Mouse (Mus musculus) right cerebral cortex, postnatal 10 days (tissue): ENCODE results near the gene Mgst3.

Source experiments
- DNase-seq, 2 experiments: peaks; one replicate each; pipeline ENCODE4 v3.0.0; 2021; ENCODE audit warnings: low spot score in 2 of 2

Gene Mgst3

DNA sequence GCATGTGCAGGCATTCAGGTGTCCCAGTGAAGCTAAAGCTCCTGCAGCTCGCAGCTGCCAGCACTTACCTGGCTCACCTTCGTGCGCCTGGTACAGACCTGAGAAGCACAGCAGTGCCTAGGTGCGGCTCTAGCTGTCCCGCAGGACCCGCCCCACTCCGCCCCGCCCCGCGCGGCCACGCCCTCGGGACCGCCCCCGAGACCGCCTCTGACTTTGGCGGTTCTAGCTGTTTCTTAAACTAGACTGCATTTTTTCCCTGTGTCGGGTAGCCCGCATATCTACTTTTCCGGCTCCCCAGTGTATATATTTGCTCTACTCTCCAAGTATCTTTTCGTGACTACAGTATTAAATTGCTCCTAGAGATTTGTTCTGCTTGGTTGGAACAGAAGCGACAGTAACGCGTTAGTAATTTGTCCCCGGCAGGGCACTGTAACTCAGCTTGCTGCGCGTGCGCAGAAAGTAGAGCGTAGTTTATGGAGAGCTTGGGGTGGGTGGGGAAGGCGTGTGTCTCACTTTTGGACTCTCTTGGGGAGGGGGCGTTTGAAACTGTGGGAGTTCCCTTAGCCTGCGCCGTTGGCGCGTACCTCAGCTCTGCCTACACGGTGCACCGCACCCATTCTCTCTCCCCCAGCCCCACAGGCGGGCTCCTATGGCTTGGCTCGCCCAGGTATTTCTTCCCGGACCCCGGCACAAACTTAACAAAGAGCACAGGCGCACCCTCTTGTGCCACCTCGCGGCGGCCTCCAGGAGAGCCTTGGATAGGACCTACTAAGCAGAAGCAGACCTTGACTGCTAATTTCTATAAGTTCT is at the start of gene Mgst3:
Gene Mgst3 (minus strand): TSS at position 159 of the 810 bp plus-strand sequence.
- peak; percentile 96 to 97 for DNase-seq

DNA sequence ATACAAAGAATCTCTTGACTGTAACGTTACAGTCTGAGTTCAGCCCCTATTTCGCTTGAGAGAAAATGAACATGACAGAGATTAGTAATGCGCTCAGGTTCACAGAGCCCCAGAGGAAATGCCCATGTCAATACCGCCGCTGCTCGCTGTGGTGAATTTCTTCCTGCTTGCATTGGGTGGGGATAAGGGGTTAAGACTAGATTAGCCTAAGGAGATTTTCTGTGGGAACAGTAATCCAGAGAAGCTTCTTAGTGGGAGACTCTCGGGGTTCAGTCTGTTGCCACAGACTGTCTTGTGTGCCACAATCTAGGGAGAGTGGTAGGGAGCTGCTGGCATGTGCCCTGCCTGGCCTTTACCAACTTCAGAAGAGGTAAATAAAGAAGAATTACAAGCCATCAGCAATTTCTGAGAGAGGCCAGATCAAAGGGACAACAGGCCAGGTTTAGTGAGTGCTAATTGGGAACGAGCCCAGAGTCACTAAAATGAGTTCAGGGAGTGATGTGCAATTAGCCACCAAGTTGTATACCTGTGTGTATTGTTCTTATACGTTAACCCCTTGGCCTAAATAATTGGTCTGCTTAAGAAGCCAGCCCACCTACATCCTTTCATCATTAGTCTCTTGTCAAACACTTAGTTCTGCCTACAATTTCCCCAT is 44.7 kb upstream of the Mgst3 start:
- DNase-seq, result no peak

DNA sequence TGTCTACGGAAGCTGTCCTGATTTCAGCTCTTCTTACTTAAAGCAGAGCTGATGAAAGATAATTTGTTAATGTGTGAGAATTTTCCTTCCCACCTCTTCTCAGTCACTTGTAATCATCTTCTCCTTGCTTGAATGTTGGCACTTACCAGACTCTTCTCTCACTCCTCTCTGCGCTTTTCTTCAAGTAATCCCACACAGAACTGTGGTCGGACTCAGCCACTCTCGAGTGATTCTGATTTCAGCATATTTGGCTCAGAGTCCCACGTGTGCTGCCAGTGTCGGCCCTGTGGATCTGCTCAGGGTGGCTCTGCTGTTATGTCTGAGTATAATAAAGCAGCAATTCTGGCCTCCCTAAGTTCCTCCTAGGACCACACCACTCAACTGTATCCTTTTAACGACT is 43.5 kb upstream of the Mgst3 start:
- no peak for DNase-seq

DNA sequence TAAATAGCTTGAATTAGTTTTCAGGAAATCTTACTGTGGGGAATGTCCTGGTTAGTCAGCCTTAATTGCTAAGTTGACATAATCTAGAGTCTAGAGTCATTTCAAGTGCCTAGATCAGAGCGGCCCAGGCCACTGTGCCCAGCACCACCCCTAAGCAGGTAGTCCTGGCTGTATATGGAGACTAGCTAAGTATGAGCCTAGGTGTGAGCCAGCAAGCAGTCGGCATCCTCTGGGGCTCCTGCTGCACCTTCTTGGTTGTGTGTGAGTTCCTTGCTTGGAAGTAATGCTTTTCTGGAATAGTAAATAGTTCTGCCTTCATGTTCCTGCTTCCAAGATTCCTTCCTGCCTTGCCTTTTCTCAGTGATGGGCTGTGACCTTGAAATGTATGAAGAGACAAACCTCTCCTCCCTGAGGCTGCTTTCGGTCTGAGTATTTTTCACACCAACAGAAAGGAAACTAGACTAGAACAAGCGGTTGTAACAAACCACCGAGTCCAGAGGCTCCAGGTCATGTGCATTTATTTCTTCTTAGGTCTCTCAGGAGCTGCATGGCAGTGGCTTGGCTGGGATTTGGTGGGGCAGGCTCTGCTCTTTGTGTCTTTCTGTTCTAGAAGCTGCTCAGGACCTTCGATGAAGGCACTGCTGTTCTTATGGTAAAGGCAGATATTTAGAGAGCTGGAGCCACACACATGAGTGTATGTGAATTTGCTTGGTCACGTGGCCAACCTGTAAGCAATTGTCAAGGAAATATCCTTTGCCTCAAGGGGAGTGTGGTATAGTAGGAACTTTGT is 42.7 kb upstream of the Mgst3 start:
- no peak for DNase-seq

DNA sequence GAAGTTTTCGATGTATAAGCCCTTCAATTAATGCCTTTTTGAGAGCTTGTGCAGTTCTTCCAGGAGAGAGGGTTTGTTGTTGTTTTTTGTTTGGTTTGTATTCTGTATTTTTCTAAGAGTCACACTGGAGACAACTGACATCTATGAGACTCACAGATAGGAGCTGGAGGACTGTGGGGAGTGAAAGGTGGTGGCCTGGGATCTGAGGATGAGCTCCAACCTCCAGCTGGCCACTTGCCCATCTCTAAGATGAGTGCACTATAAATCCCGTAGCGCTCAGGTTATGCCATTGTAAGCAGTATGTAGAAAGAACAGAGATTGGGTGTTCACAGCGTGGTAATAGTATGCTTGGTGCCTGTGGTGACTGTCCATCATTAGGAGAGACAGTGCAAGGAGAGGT is 41.3 kb upstream of the Mgst3 start:
- no peak for DNase-seq

DNA sequence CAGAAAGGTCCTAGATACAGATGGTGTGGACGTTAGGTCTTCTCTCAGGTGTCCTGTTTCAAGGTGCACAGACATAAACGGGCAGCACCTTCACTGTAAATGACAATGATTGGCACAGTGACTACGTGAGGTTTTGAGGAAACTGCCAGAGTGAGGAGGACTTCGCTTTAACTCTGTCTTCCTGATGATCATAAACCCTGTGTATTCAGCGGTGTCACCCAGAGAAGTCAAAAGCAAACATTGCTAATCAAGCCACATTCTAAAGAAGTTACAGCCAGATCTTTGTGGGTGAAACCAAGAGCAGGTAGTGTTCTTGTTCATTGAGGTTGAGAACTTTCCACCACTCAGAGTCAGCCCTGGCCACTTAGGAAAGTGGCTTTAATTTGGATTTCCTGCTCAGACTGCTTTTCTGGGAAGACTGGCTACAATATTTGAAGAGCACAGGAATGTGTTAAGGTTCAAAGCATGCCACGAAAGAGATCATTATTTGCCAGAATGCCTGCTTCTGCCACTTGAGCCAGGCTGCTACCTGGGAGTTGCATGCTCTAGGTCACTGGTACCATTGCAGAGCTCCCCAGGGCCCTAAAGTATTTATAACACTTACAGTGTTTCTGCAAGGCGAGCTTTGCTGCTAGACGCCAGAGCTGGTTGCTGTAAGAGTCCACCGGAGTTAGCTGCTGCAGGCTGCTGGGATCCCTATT is 37.5 kb upstream of the Mgst3 start:
- no peak for DNase-seq

DNA sequence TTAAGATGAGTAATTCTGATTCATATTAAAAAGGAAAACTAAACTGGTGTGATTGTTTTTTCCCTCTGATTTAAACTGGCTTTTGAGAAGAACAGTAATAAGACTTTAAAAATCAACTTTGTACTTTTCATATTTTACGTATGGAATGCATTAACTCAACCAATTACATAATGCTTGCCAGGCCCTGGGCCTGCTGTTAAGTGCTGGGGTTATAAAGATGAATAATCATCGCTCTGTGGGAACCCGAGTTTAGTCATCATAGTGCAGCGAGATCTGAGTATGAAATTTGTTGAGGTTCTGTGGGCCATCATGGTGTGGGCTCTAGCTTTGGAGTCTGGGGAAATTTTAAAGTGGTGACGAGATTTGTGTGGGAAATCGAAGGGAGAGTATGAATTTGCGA is 33.0 kb upstream of the Mgst3 start:
- DNase-seq, result no peak

DNA sequence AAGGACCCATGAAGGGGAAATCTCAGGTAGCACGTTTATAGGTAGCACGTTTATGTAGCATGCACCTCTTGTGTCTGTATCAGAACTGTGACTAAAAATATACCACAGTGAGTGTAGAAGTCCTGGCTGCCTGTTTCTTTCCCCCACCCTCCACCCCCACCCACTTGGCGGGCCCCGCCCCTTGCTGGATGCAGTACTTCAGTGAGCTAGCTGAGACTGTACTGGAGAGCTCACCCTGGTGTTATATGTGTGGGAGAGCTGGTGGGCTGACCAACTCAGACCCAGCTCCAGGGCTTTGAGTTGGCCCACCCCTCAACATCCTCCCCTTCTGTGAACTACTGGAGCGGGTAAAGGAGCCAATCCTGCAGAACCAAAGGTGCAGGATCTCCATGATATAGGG is 31.9 kb upstream of the Mgst3 start:
- no peak for DNase-seq

DNA sequence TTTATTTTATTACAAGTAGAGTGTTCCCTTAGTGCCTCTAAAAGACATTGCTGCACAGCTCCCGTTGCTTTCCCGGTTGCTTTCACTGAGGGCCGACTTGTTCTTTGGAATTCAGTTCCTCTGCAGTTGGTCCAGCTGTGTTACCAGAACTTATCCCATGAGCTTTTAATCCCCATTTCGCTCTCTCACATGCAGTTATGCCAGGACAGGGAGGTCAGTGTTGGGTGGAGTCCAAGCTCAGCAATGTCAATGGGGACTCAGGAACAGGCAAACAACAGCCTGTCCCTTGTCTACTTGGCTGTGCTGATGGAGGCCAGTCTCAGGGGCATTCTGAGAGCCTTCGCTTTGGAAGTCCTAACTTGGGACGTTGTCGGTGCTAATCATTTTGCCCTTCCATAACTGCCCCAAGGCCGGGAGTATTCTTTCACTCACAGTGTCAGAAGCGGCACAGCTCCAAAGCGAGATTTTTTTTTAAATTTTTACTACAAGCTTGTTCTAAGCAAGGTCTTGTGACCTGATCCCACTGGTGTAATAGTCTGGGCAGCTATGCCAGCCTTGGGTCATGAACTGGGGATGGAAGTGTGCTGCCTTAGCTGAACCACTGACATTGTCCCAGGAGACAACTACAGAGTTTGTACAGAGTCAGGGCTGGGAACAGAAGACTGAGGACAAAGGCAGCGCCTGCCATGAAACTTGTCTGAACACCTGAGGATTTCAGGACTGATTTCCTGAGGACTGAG is 29.0 kb upstream of the Mgst3 start:
- no peak for DNase-seq

DNA sequence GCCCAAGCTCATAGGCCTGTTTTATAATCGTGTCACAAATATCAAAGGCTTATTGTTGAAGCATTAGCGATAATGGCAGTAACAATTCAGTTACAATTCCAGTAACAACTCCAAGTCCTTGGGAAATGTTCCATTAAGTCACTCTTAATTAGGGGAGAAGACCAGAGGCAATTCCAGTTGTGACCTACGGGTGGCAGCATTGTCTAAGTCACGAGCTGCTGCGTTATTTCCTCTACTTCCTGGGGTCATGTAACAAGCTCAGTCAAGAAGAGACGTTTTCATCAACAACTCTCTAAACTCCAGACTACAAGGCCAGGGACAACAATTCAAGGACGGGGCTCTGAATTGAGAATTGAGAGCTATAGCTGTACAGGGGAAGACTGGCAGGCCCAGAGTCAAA is 21.2 kb upstream of the Mgst3 start:
- DNase-seq, result peak; percentile 73 to 85

DNA sequence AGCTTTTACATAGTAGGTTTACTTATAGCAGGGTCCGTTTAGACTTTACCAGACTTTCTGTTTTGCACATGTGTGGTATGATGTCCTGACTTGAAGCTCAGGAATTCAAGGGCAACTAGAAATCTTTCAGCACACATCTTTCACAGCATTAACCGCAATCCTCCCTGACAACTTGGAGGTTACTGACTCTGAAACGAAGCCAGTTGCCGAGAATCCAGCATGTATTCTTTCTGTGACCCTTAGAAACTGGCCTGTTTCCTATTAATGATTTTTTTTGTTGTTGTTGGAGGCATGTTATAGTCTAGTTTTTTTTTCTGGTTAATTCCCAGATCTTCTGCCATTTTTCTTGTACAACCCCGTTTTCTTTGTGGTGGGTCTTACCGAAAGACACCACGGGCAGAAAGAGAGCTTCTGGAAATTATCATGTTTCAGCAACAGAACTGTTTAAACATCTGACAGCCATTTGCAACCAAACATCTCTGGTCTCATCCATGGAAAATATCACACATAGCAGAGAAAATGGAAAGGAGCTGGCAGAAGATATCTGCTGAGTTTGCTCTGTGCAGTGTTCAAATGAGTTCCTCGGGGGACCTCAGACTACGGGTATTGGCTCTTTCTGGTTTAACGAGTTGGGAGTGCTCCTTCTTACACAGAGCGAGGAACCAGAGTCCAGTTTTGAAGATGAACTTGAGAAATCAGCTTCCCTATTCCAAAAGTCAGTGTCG is 18.5 kb upstream of the Mgst3 start:
- DNase-seq, result no peak

DNA sequence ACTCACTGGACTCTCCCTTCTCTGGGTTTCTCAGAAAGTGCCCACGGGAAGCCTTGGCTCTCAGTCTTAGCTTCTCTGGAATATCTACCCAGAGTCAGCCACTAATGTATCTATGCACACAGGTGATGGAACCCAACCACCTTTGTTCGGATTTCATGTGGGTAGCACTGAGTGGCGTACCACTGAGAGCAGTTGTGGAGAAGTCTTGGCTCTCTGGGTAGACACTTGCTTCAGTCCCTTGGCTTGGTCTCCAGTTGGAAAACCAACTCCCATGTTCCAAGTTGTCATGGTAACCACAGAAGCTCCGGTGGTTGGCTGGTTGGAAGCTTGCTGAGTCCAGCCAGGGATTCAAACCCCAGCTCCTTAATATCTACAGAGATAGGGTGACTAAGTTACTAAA is 16.0 kb upstream of the Mgst3 start:
- no peak for DNase-seq

DNA sequence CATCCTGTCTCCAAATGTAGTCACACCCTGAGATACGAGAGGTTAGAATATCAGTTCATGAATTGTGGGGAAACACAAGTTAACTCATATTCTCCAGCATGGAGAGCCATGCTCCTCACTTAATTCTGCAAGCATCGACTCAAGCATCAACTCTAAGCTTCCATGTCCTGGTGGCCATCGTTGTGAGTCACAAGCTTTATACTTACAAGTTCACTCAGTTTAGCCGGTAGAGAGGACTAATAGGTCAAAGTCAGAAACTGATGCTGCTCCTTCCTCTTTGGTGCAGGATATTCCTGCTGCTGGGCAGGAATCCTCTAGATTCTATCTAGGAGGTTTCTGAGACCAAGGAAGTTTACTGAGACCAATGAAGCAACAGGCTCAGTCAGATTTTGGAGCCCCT is 11.6 kb upstream of the Mgst3 start:
- DNase-seq, result no peak

DNA sequence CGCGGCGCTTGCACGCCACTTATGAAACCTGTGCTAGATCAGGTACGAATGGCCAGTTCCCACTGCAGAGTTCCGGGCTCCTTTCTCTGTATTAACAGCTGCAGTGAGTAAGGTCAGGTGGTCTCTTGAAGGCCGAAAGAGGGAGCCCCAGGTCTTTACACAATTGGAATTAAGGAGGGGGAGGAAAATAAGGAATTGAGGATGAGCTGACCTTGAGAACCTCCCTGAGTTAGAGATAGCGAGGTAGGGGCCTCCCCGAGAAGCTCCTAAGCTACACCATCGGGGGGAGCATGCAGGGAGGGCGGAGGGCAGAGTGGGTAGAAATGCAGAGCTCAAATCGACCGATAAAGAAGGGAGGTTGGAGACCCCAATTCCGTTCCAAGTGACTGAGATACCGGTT is 360 bp downstream of the Mgst3 start:
- no peak for DNase-seq

DNA sequence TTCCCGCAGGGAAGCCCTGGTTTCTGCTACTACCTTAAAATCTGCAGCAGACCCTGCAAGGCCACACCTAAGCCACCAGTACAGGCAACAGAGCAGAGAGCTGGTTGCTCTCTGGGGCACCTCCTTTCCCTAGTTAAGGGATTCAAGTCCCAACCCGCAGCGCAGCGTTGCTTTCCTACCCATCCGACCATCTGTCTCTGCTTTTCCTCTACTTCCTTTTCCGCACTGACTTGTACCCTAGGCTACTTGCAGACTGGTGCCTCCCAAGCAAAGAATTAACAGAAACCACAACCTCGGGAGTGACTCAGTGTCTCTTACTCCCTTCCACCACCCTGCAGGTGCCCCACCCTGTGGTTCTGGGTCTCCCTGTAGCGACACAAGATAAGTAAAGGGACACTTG is 954 bp downstream of the Mgst3 start:
- peak; percentile 37 to 48 for DNase-seq

DNA sequence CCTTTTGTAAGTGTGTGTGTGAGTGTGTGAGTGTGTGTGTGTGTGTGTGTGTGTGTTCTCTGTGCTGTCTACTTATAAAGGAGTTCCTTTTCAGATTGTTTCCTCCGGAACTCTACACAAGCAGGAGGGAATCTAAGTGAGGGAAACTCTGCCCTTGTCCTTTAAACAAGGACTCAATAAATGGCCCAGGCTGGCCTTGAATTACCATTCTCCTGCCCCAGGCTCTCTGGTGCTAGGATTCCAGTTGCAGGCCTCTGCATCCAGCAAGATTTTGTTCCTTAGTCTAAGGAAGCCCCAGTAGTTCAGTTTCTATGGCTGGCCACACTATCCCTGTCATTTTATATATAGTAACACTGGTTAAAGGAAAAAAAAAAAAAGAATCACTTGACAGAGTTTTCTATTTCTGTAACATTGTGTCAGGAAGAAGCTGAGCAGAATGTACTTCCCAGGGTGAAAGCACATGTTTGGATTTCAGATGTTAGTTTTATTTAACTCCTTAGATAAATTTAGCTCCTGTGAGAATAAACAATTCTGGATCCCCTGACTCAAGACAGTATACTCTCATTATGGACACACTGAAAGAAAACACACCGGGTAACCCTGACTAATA is 1.5 kb downstream of the Mgst3 start:
- no peak for DNase-seq

DNA sequence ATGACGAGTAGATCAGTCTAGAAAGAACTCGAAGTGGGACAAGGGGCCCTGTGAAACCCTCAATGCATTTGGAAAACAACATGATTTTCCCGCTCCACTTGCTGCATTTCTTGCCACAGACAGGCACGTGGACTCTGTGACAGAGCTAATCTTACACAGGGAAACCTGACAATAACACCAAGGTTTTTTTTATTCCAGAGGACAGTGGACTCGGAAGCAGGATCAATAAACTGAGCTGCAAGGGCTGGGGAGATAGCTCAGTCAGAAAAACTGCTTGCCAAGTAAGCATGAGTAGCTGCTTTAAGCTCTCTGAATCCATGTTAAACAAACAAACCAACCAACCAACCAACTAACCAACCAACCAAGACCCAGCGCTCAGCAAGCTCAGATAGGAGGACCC is 2.4 kb downstream of the Mgst3 start:
- DNase-seq, result peak in 1 of 2 experiments; percentile 21

DNA sequence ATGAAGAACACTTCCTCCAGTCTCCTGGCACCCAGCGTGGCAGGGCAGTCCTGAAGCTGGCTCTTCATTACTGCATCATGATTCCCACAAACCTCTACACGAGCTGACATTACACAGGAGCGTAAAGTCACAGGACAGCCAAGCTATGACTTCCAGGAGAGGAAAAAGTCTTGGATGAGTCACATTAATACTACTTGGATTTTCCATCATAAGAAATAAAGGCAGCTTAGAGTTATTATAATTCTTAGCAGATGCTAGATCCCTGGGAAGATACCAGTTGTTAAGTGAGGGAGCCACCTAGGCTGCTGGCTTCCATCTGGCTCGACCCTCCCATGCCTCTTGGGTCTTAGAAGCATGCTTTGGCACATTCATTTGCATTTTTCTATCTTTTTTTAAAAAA is 3.3 kb downstream of the Mgst3 start:
- DNase-seq, result no peak

DNA sequence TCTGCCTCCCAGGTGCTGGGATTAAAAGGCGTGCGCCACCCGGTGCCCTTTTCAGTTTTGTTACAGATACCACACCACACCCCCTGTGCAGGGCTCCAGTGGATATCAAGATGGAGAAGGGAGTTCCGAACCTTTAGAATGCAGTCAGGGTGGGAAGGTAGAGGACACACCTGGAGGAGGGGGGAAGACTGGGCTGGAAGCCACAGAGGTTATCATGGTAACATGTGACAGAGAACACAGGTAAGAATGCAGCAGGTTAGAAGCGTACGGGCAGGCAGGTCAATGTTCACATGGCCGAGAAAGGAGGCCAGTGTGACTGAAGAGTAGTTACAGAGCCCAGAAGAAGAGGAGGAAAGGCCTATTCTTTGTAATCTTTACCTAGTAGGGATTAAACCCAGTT is 4.1 kb downstream of the Mgst3 start:
- DNase-seq, result peak in 1 of 2 experiments; percentile 22

DNA sequence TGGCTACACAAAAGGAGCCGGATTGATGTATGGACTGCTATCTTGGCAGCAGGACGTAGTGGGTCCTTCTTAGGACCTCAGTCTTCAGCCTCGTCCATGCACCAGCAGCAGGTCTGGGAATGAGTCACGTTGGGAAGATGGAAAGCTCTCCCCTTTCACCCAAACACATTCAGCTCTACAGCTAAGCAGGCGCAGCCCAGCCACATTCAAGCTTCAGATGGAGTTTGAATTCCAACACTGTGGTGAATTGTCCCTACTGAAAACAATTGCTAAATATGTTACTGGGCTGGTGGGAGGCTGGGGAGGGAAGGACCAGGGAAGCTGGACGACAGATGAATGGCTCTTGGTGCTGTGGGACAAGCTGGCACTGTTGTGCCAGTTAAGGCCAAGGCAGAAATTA is 5.1 kb downstream of the Mgst3 start:
- DNase-seq, result no peak
